Mouse (Mus musculus) erythroid progenitor cell, adult 5-6 weeks (primary cell): ENCODE results near the gene Limd1. TPM values are rescaled to one million over a fixed set of nuclear protein-coding genes. Genes with fewer than 3 reads are reported as not detected.

Source experiments
- ATAC-seq: replicated peaks from 2 replicates; pipeline ENCODE4 v1.8.0; 2016; ENCODE audit warnings: moderate number of reproducible peaks, mild to moderate bottlenecking, moderate TSS enrichment, inconsistent platforms; ENCODE audit not compliant: poor library complexity, low FRiP score, severe bottlenecking
- total RNA-seq, 2 experiments: library from RNA; stranded (forward) in 1 of 2; stranded (reverse) in 1 of 2; fragments of 150-400 nt in 1 of 2; fragments of 186-747, 209-891 nt in 1 of 2; gene quantifications; 2 replicates each; pipeline versions ENCODE4 v1.2.3 to v1.2.4; 2015 to 2017; ENCODE audit warnings: low replicate concordance in 2 of 2

The Limd1 gene
- total RNA-seq, 2 experiments from 2014 or later, result 46.1 to 59.1 TPM

GRCm38 (mm10) chr9:123480253-123480921 lies 1.9 kb downstream of the Limd1 start:
- ATAC-seq, result no peak

GRCm38 (mm10) chr9:123481136-123481535 lies 2.6 kb downstream of the Limd1 start:
- peak; percentile 84 for ATAC-seq

GRCm38 (mm10) chr9:123483598-123483997 lies 5.1 kb downstream of the Limd1 start:
- ATAC-seq, result no peak

GRCm38 (mm10) chr9:123484830-123485229 lies 6.3 kb downstream of the Limd1 start:
- no peak for ATAC-seq

GRCm38 (mm10) chr9:123485561-123485960 lies 7.1 kb downstream of the Limd1 start:
- ATAC-seq, result no peak

GRCm38 (mm10) chr9:123486635-123487034 lies 8.1 kb downstream of the Limd1 start:
- ATAC-seq, result no peak

- ATAC-seq, result no peak
Observed at GRCm38 (mm10) chr9:123489073-123489472, 10.6 kb downstream of the Limd1 start.

- ATAC-seq, result no peak
Observed at GRCm38 (mm10) chr9:123489727-123490343, 11.3 kb downstream of the Limd1 start.

GRCm38 (mm10) chr9:123490930-123491329 lies 12.4 kb downstream of the Limd1 start:
- ATAC-seq, result no peak

GRCm38 (mm10) chr9:123491917-123492585 lies 13.5 kb downstream of the Limd1 start:
- peak; percentile 63 for ATAC-seq

- no peak for ATAC-seq
Observed at GRCm38 (mm10) chr9:123496665-123497064, 18.2 kb downstream of the Limd1 start.

GRCm38 (mm10) chr9:123497906-123498305 lies 19.4 kb downstream of the Limd1 start:
- ATAC-seq, result 0 out of 2 replicates have a peak, but pooled peaks have one; percentile 35

GRCm38 (mm10) chr9:123500480-123500879 lies 22.0 kb downstream of the Limd1 start:
- ATAC-seq, result no peak

- ATAC-seq, result no peak
Observed at GRCm38 (mm10) chr9:123503171-123503834, 24.8 kb downstream of the Limd1 start.

GRCm38 (mm10) chr9:123504325-123504724 lies 25.8 kb downstream of the Limd1 start:
- peak; percentile 88 for ATAC-seq

- ATAC-seq, result no peak
Observed at GRCm38 (mm10) chr9:123505598-123505997, 27.1 kb downstream of the Limd1 start.

GRCm38 (mm10) chr9:123506270-123507146 lies 28.0 kb downstream of the Limd1 start:
- ATAC-seq, result no peak

- ATAC-seq, result no peak
Observed at GRCm38 (mm10) chr9:123507380-123507779, 28.9 kb downstream of the Limd1 start.

- no peak for ATAC-seq
Observed at GRCm38 (mm10) chr9:123508986-123509385, 30.5 kb downstream of the Limd1 start.
